Mouse (Mus musculus) limb, embryonic 14.5 days (tissue): ENCODE data around the gene Gpx4. TPM values are rescaled to one million over a fixed set of nuclear protein-coding genes. Genes with fewer than 3 reads are reported as not detected.

Source experiments
- ATAC-seq: fragments of 200-750 bp; cut with Nextera tagmentation; 2 replicates; pipeline ENCODE4 v1.8.0; 2017; ENCODE audit warnings: low read depth, moderate number of reproducible peaks, moderate TSS enrichment; ENCODE audit not compliant: low FRiP score
- DNase-seq: peaks from one replicate; pipeline ENCODE4 v3.0.0-alpha.2; 2015; ENCODE audit warnings: low spot score
- H3K27ac ChIP-seq: fragments of 300-500 bp; sonication (generic); replicated peaks from 2 replicates; pipeline ENCODE4 v1.5.1; 2014; ENCODE audit warnings: low read depth, mild to moderate bottlenecking, low read length, moderate library complexity, mixed read lengths
- H3K27me3 ChIP-seq: fragments of 300-500 bp; sonication (generic); 2 replicates; pipeline ENCODE4 v1.6.1; 2014; ENCODE audit warnings: low read length, mixed read lengths; ENCODE audit not compliant: control insufficient read depth, insufficient read depth
- H3K36me3 ChIP-seq: fragments of 300-500 bp; sonication (generic); 2 replicates; pipeline ENCODE4 v1.6.1; 2014; ENCODE audit warnings: mild to moderate bottlenecking, low read length, moderate library complexity, mixed read lengths; ENCODE audit not compliant: control insufficient read depth, insufficient read depth
- H3K4me1 ChIP-seq: fragments of 300-500 bp; sonication (generic); 2 replicates; pipeline ENCODE4 v1.6.1; 2014; ENCODE audit warnings: antibody characterized with exemption, low read length, mixed read lengths; ENCODE audit not compliant: control insufficient read depth, insufficient read depth
- H3K4me2 ChIP-seq: fragments of 300-500 bp; sonication (generic); replicated peaks from 2 replicates; pipeline ENCODE4 v1.6.1; 2014; ENCODE audit warnings: low read depth, mild to moderate bottlenecking, low read length, moderate library complexity; ENCODE audit not compliant: severe bottlenecking
- H3K4me3 ChIP-seq: fragments of 300-500 bp; sonication (generic); replicated peaks from 2 replicates; pipeline ENCODE4 v1.5.1; 2014; ENCODE audit warnings: low read length
- H3K9ac ChIP-seq: fragments of 300-500 bp; sonication (generic); 2 replicates; pipeline ENCODE4 v1.6.1; 2014; ENCODE audit warnings: mild to moderate bottlenecking, low read depth, low read length, moderate library complexity; ENCODE audit not compliant: severe bottlenecking
- H3K9me3 ChIP-seq: fragments of 300-500 bp; sonication (generic); 2 replicates; pipeline ENCODE4 v1.6.1; 2016; ENCODE audit warnings: low read length; ENCODE audit not compliant: control insufficient read depth
- POLR2A ChIP-seq: fragments of 200-500 bp; IDR thresholded peaks from 2 replicates; pipeline ENCODE4 v1.8.0; 2012; ENCODE audit warnings: inconsistent platforms, mild to moderate bottlenecking, moderate library complexity, borderline replicate concordance; ENCODE audit not compliant: insufficient read depth, insufficient read length; ENCODE audit errors: extremely low read depth
- WGBS: fragments of 180-500 bp; shearing (Covaris S2); extraction: QIAGEN DNeasy Blood & Tissue Kit; methylation state at CpG from one replicate; pipeline ENCODE4 v1.1.7; 2014; 5-methylcytosine and 5-hydroxymethylcytosine counted together
- polyA plus RNA-seq, 2 experiments: library from polyadenylated mRNA; depleted of rRNA in 1 of 2; stranded (reverse) in 1 of 2; unstranded in 1 of 2; fragments of >200 nt; fragmentation: Nextera tagmentation in 1 of 2; extraction: Ambion mirVana in 1 of 2; gene quantifications; 2 replicates each; pipeline versions ENCODE4 v1.2.1 to v1.2.3; 2012 to 2014

Gpx4 gene
- polyA plus RNA-seq, 2 experiments, result 379 to 493 TPM

GRCm38 (mm10) chr10:80024229-80025043, 22.5 kb upstream of the Gpx4 start:
- Histone ChIP-seq H3K4me3 (no peak overlapping the region), H3K4me1 (peaks cover 10% of the 10 kb centered on the region), H3K27ac (no peak overlapping the region), H3K9ac (no peak overlapping the region), H3K27me3 (no peaks in the 10 kb centered on the region), H3K36me3 (no peaks in the 10 kb centered on the region), H3K9me3 (no peaks in the 10 kb centered on the region), H3K4me2 (no peak overlapping the region)
- DNase-seq (no peak), ATAC-seq (no peak)
- 72% methylated on average over 15 of the region's 15 CpGs for WGBS
- no peak for TF ChIP-seq POLR2A

- 71% methylated on average over 4 of the region's 4 CpGs for WGBS
- no peak for TF ChIP-seq POLR2A
- no peaks in the 10 kb centered on the region for H3K36me3 ChIP-seq
- no peaks in the 10 kb centered on the region for H3K9me3 ChIP-seq
- H3K27ac ChIP-seq, result no peak overlapping the region
- peaks cover 4% of the 10 kb centered on the region for H3K4me1 ChIP-seq
- H3K9ac ChIP-seq, result no peak overlapping the region
- no peaks in the 10 kb centered on the region for H3K27me3 ChIP-seq
- DNase-seq (no peak), ATAC-seq (no peak)
- no peak overlapping the region for H3K4me3 ChIP-seq
- no peak overlapping the region for H3K4me2 ChIP-seq
Measured at GRCm38 (mm10) chr10:80025044-80025347, 22.0 kb upstream of the Gpx4 start.

- TF ChIP-seq POLR2A, result no peak
- Histone ChIP-seq H3K9me3 (no peaks in the 10 kb centered on the region), H3K4me1 (no peaks in the 10 kb centered on the region), H3K27me3 (no peaks in the 10 kb centered on the region), H3K9ac (no peak overlapping the region), H3K4me3 (no peak overlapping the region), H3K27ac (no peak overlapping the region), H3K4me2 (no peak overlapping the region), H3K36me3 (no peaks in the 10 kb centered on the region)
- no peak for ATAC-seq
- DNase-seq, result no peak
- WGBS, result 72% methylated on average over 10 of the region's 10 CpGs
Measured at GRCm38 (mm10) chr10:80025463-80025862, 21.5 kb upstream of the Gpx4 start.

DNA sequence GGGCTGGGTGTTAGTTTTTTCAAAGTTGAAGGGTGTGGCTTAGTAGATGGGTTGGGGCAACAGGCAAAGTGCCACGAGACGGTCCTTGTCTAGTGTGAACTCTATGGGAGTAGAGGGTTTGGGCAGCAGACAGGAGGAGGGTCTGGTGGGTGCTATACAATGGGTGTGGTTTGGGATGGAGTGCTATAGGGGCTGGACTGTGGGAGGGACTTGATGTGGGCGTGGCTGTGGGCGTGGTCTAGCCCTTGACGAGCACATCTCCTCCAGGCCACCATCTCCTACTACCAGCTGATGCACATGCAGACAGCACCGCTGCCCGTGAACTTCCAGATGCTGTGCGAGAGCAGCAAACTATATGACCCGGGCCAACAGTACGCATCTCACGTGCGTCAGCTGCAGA, 21.1 kb upstream of the Gpx4 start:
- Histone ChIP-seq H3K4me1 (no peaks in the 10 kb centered on the region), H3K4me2 (no peak overlapping the region), H3K4me3 (no peak overlapping the region), H3K27ac (no peak overlapping the region), H3K36me3 (no peaks in the 10 kb centered on the region), H3K27me3 (no peaks in the 10 kb centered on the region), H3K9ac (no peak overlapping the region), H3K9me3 (no peaks in the 10 kb centered on the region)
- WGBS, result 59% methylated on average over 12 of the region's 12 CpGs
- DNase-seq (no peak), ATAC-seq (no peak; the same call in 1 of the 2 replicates)
- TF ChIP-seq POLR2A, result no peak

DNA sequence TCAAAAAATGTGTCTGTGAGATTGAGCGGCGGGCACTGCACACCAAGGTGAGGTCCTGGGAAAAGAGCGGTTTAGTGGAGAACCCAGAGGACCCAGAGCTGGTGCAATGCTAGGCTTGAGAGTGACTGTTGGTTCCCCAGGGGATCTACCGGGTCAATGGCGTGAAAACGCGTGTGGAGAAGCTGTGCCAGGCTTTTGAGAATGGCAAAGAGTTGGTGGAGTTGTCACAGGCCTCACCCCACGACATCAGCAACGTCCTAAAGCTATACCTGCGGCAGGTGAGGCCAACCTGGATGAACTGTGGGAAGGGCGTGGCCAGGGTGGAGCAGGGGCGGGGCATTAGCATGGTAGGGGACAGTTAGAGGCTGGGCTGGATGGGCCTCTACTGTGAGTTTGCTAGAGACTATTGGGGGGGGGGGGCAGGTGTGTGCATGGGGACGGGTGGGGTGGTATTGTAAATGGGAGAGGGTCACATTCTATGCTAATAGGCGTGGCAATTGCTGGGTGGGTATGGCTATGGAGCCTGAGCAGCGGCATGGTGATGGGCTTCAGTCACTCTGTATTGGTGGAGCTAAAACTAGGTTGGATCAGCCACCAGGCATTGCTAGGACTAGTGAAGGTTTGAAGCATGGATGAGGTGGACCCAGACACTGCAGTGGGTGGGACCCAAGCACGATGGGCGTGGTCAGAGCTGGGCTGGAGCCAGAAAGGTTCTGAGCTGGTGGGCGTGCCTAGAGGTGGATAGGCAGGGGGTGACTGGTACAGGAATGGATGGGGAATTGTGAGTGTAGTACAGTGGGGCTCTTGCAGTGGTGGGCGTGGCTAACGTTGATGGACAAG, 19.1 kb upstream of the Gpx4 start:
- Histone ChIP-seq H3K4me3 (no peak overlapping the region), H3K9ac (no peak overlapping the region), H3K36me3 (no peaks in the 10 kb centered on the region), H3K4me1 (no peaks in the 10 kb centered on the region), H3K27ac (no peak overlapping the region), H3K4me2 (no peak overlapping the region), H3K27me3 (no peaks in the 10 kb centered on the region), H3K9me3 (no peaks in the 10 kb centered on the region)
- WGBS, result 75% methylated on average over 20 of the region's 20 CpGs
- TF ChIP-seq POLR2A, result no peak
- no peak for ATAC-seq
- DNase-seq, result no peak
